In genomic region chr7:12834162-12835120, GRCm38 (mm10) we compare ENCODE assay signal across 8 mouse cellular contexts. TPM values are rescaled to one million over a fixed set of nuclear protein-coding genes. Genes with fewer than 3 reads are reported as not detected.
DNase-seq lines count a peak whose midpoint lies in the region; ATAC-seq lines count a peak whose summit lies in the region.

Gene Zfp110 (plus strand): TSS chr7:12834761.

- peak within 1 kb of the TSS; percentile 57 for H3K9ac ChIP-seq in hindbrain, embryonic 14.5 days

- 5% methylated on average over 47 of the region's 47 CpGs for WGBS in hindbrain, embryonic 14.5 days

- no peaks in the 10 kb centered on the region for H3K4me1 ChIP-seq in hindbrain, embryonic 14.5 days (replicated peaks; ENCODE audit: control insufficient read depth, insufficient read depth, low read length)

- no peaks in the 10 kb centered on the region for H3K27me3 ChIP-seq in hindbrain, embryonic 14.5 days (ENCODE audit: control insufficient read depth, insufficient read depth, low read length)

- H3K36me3 ChIP-seq in hindbrain, embryonic 14.5 days (replicated peaks; ENCODE audit: control insufficient read depth, insufficient read depth) = peaks cover 35% of the 10 kb centered on the region

- peaks cover 45% of the 10 kb centered on the region for H3K9me3 ChIP-seq in hindbrain, embryonic 14.5 days (ENCODE audit: control insufficient read depth, low read length)

- peak within 1 kb of the TSS; percentile 49 for H3K4me3 ChIP-seq in hindbrain, embryonic 14.5 days (replicated peaks; ENCODE audit: low read length)

- H3K27ac ChIP-seq in hindbrain, embryonic 14.5 days = peak within 1 kb of the TSS; percentile 1; the same call in 1 of the 2 replicates

- peak; percentile 96 for ATAC-seq in hindbrain, embryonic 14.5 days (ENCODE audit: low FRiP score)

- peak within 1 kb of the TSS; percentile 62 for H3K4me2 ChIP-seq in hindbrain, embryonic 14.5 days (replicated peaks)

- peak; percentile 97 for DNase-seq in R1 (ENCODE audit: low read depth, low spot score)
- peak; percentile 91 to 92 for DNase-seq in cerebellum, postnatal 25 days
- DNase-seq in frontal cortex, postnatal 25 days (ENCODE audit: low spot score in 2 of 2) = peak; percentile 68 to 71
- DNase-seq in hindbrain, embryonic 14.5 days (ENCODE audit: low spot score) = peak; percentile 88
- peak; percentile 82 to 83 for DNase-seq in layer of hippocampus, postnatal 36 days
- DNase-seq in lung, postnatal 36 days = peak; percentile 96
- DNase-seq in retina, postnatal 1 day = peak; percentile 93
- peak; percentile 87 to 88 for DNase-seq in urinary bladder, adult 18-20 months (ENCODE audit: low spot score in 2 of 2)

RNA-seq across cellular contexts. Expression of gene Zfp110, which starts in this region (rescaled TPM):
- polyA plus RNA-seq in hindbrain, embryonic 14.5 days (2014; fragmentation: Nextera tagmentation; extraction: Ambion mirVana) = 26.9 and 27.7 TPM in 2 replicates
- total RNA-seq in layer of hippocampus, postnatal 36 days (2021) = 10 to 100 TPM; 13.6 to 14.7 TPM

Comparison
In these comparisons a context has a peak if more than half of its experiments do, and no peak if none do; other contexts are left out.
1. Peak in every context shown above with its lines: DNase-seq, ATAC-seq, H3K4me3 ChIP-seq and H3K27ac ChIP-seq.